Mouse (Mus musculus): ENCODE measurements around the gene Larp1b. TPM values are rescaled to one million over a fixed set of nuclear protein-coding genes. Genes with fewer than 3 reads are reported as not detected.

Gene Larp1b
- polyA plus RNA-seq, 1 experiment from 2014 or later, result 26.3 TPM

DNA sequence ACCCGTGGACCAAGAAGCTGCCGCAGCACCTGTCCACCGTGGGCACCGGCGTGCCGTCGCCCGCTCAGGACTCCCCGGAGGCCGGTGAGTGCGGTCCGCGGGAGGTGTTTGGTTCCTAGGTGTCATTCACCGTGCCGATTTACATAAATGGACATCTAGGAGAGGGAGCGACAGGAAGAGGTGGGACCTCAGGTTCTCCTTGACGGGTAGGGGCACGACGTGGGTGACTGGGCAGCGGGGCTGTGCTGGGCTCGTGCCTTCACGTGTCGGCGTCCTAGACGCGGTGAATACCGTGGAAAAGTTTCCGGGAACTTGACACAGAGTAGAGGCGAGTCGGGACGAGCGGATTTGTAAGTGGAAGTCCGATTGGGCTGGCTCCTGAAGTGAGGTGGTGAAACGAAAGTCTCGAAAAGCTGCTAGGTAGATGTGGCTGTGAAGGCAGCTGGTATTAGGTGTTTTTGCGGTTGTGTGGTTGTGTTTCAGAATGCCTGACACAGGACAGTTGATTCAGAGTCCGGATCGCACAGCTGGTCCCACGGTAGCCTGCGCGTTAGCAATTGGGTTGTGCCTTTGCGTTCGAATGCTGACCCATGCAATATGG lies 1.1 kb downstream of the Larp1b start:
- DNase-seq (ENCODE audit: low spot score), result peak; percentile 58
- peak; percentile 5 for ATAC-seq (replicated peaks; ENCODE audit: low FRiP score, low read depth)
- TF ChIP-seq CTCF (IDR thresholded peaks at IDR 0.05; ENCODE audit: low read depth), result no peak
- H3K9ac ChIP-seq (ENCODE audit: low read depth, low read length), result peak overlapping the region; percentile 84
- no peaks in the 10 kb centered on the region for H3K9me3 ChIP-seq (replicated peaks; ENCODE audit: low read length)
- H3K4me2 ChIP-seq (ENCODE audit: low read length), result peak overlapping the region; percentile 97
- no peaks in the 10 kb centered on the region for H3K4me1 ChIP-seq (replicated peaks; ENCODE audit: insufficient read depth, low read length)
- H3K36me3 ChIP-seq (ENCODE audit: insufficient read depth, low read length), result no peaks in the 10 kb centered on the region
- WGBS, result under 1% methylated on average over 43 of the region's 43 CpGs
- H3K4me3 ChIP-seq (replicated peaks; ENCODE audit: low read depth, low read length), result peak overlapping the region; percentile 80
- no peaks in the 10 kb centered on the region for H3K27me3 ChIP-seq (ENCODE audit: insufficient read depth, low read length)
- peak overlapping the region; percentile 95 for H3K27ac ChIP-seq

- H3K4me1 ChIP-seq (replicated peaks; ENCODE audit: insufficient read depth, low read length), result no peaks in the 10 kb centered on the region
- H3K9ac ChIP-seq (ENCODE audit: low read depth, low read length), result peak overlapping the region; percentile 84; the same call in 1 of the 2 replicates
- H3K27me3 ChIP-seq (ENCODE audit: insufficient read depth, low read length), result no peaks in the 10 kb centered on the region
- 12% methylated on average over 7 of the region's 7 CpGs for WGBS
- H3K36me3 ChIP-seq (ENCODE audit: insufficient read depth, low read length), result no peaks in the 10 kb centered on the region
- TF ChIP-seq CTCF (IDR thresholded peaks at IDR 0.05; ENCODE audit: low read depth), result peak; percentile 50; the same call in 1 of the 2 replicates
- no peak for ATAC-seq (replicated peaks; ENCODE audit: low FRiP score, low read depth)
- H3K27ac ChIP-seq, result peak overlapping the region; percentile 95; the same call in 1 of the 2 replicates
- H3K9me3 ChIP-seq (replicated peaks; ENCODE audit: low read length), result no peaks in the 10 kb centered on the region
- peak overlapping the region; percentile 80 for H3K4me3 ChIP-seq (replicated peaks; ENCODE audit: low read depth, low read length)
- peak; percentile 64 for DNase-seq (ENCODE audit: low spot score)
- peak overlapping the region; percentile 97 for H3K4me2 ChIP-seq (ENCODE audit: low read length)
Measured at GRCm38 (mm10) chr3:40951365-40951764, 1.7 kb downstream of the Larp1b start.

DNA sequence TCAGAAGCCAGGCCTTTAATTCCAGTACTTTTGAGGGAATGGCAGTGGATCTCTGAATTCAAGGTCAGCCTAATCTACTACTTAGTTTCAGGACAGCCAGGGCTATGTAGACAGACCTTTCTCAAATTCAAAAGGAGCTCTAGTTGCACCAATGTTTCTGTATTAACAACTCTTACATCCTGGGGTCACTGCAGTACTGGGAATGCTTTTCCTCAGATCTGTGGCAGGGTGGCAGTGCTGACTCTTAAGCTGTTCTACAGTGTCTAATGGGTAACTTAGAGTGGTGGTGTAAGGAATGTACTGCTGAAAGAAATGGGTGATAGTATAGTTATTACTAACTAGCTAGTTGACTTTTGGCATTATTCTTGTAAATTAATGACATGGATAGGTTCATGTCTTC lies 3.0 kb downstream of the Larp1b start:
- Histone ChIP-seq H3K9me3 (replicated peaks; ENCODE audit: low read length) (no peaks in the 10 kb centered on the region), H3K4me3 (replicated peaks; ENCODE audit: low read depth, low read length) (no peak overlapping the region), H3K4me1 (replicated peaks; ENCODE audit: insufficient read depth, low read length) (no peaks in the 10 kb centered on the region), H3K36me3 (ENCODE audit: insufficient read depth, low read length) (no peaks in the 10 kb centered on the region), H3K27me3 (ENCODE audit: insufficient read depth, low read length) (no peaks in the 10 kb centered on the region), H3K27ac (no peak overlapping the region), H3K4me2 (ENCODE audit: low read length) (no peak overlapping the region), H3K9ac (ENCODE audit: low read depth, low read length) (no peak overlapping the region)
- TF ChIP-seq CTCF (IDR thresholded peaks at IDR 0.05; ENCODE audit: low read depth), result peak; percentile 51
- DNase-seq (ENCODE audit: low spot score), result peak; percentile 39
- no peak for ATAC-seq (replicated peaks; ENCODE audit: low FRiP score, low read depth)

GRCm38 (mm10) chr3:40954792-40955191 lies 5.2 kb downstream of the Larp1b start:
- no peaks in the 10 kb centered on the region for H3K27me3 ChIP-seq (ENCODE audit: insufficient read depth, low read length)
- no peak overlapping the region for H3K4me3 ChIP-seq (replicated peaks; ENCODE audit: low read depth, low read length)
- H3K9me3 ChIP-seq (replicated peaks; ENCODE audit: low read length), result no peaks in the 10 kb centered on the region
- ATAC-seq (replicated peaks; ENCODE audit: low FRiP score, low read depth), result no peak
- WGBS, result 79% methylated on average over 1 of the region's 1 CpGs
- H3K4me2 ChIP-seq (ENCODE audit: low read length), result no peak overlapping the region
- no peaks in the 10 kb centered on the region for H3K4me1 ChIP-seq (replicated peaks; ENCODE audit: insufficient read depth, low read length)
- H3K36me3 ChIP-seq (ENCODE audit: insufficient read depth, low read length), result no peaks in the 10 kb centered on the region
- H3K27ac ChIP-seq, result no peak overlapping the region
- TF ChIP-seq CTCF (IDR thresholded peaks at IDR 0.05; ENCODE audit: low read depth), result no peak
- no peak overlapping the region for H3K9ac ChIP-seq (ENCODE audit: low read depth, low read length)
- no peak for DNase-seq (ENCODE audit: low spot score)

GRCm38 (mm10) chr3:40958831-40959230 lies 9.2 kb downstream of the Larp1b start:
- DNase-seq (ENCODE audit: low spot score) (no peak), ATAC-seq (replicated peaks; ENCODE audit: low FRiP score, low read depth) (no peak)
- H3K27ac ChIP-seq, result no peak overlapping the region
- no peaks in the 10 kb centered on the region for H3K4me1 ChIP-seq (replicated peaks; ENCODE audit: insufficient read depth, low read length)
- H3K4me3 ChIP-seq (replicated peaks; ENCODE audit: low read depth, low read length), result no peak overlapping the region
- H3K27me3 ChIP-seq (ENCODE audit: insufficient read depth, low read length), result no peaks in the 10 kb centered on the region
- H3K4me2 ChIP-seq (ENCODE audit: low read length), result no peak overlapping the region
- no peak overlapping the region for H3K9ac ChIP-seq (ENCODE audit: low read depth, low read length)
- no peak for TF ChIP-seq CTCF (IDR thresholded peaks at IDR 0.05; ENCODE audit: low read depth)
- H3K36me3 ChIP-seq (ENCODE audit: insufficient read depth, low read length), result no peaks in the 10 kb centered on the region
- H3K9me3 ChIP-seq (replicated peaks; ENCODE audit: low read length), result no peaks in the 10 kb centered on the region

GRCm38 (mm10) chr3:40980758-40981157 lies 31.1 kb downstream of the Larp1b start:
- H3K27ac ChIP-seq, result no peak overlapping the region
- H3K4me3 ChIP-seq (replicated peaks; ENCODE audit: low read depth, low read length), result no peak overlapping the region
- no peak overlapping the region for H3K4me2 ChIP-seq (ENCODE audit: low read length)
- no peak for DNase-seq (ENCODE audit: low spot score)
- ATAC-seq (replicated peaks; ENCODE audit: low FRiP score, low read depth), result no peak
- no peaks in the 10 kb centered on the region for H3K27me3 ChIP-seq (ENCODE audit: insufficient read depth, low read length)
- H3K36me3 ChIP-seq (ENCODE audit: insufficient read depth, low read length), result no peaks in the 10 kb centered on the region
- H3K9ac ChIP-seq (ENCODE audit: low read depth, low read length), result no peak overlapping the region
- no peaks in the 10 kb centered on the region for H3K4me1 ChIP-seq (replicated peaks; ENCODE audit: insufficient read depth, low read length)
- no peaks in the 10 kb centered on the region for H3K9me3 ChIP-seq (replicated peaks; ENCODE audit: low read length)
- TF ChIP-seq CTCF (IDR thresholded peaks at IDR 0.05; ENCODE audit: low read depth), result no peak

DNA sequence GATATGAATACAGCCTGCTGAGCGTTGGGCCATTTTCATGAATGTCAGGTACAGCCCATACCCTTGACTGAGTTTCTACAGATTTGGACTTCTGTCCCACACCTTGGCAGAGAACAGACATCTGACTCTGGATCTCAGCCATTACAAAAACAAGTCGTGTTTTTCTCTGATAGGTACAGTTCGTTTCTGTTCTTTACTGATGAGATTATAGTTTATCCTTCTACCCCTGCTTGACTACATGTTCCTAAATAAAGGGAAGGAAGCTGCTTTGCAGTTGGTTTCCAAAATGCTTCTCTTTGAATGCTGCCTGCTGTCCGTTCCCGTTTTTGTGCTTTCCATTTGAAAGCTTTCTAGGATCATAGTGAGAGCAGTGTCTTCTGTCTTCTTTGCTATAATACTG lies 37.9 kb downstream of the Larp1b start:
- Histone ChIP-seq H3K27me3 (ENCODE audit: insufficient read depth, low read length) (no peaks in the 10 kb centered on the region), H3K9ac (ENCODE audit: low read depth, low read length) (no peak overlapping the region), H3K36me3 (ENCODE audit: insufficient read depth, low read length) (no peaks in the 10 kb centered on the region), H3K27ac (no peak overlapping the region), H3K4me1 (replicated peaks; ENCODE audit: insufficient read depth, low read length) (no peaks in the 10 kb centered on the region), H3K9me3 (replicated peaks; ENCODE audit: low read length) (no peaks in the 10 kb centered on the region), H3K4me2 (ENCODE audit: low read length) (no peak overlapping the region), H3K4me3 (replicated peaks; ENCODE audit: low read depth, low read length) (no peak overlapping the region)
- ATAC-seq (replicated peaks; ENCODE audit: low FRiP score, low read depth) (no peak), DNase-seq (ENCODE audit: low spot score) (no peak)
- no peak for TF ChIP-seq CTCF (IDR thresholded peaks at IDR 0.05; ENCODE audit: low read depth)
- 79% methylated on average over 5 of the region's 5 CpGs for WGBS
